Mouse (Mus musculus) heart, adult 2 months (tissue): ENCODE measurements around the gene 2310009B15Rik.

Source experiments
- CTCF ChIP-seq: fragments of 200-600 bp; IDR thresholded peaks from 2 replicates; pipeline ENCODE4 v1.8.1; 2022; ENCODE audit warnings: antibody characterized with exemption, mild to moderate bottlenecking, moderate library complexity
- EP300 ChIP-seq: fragments of 200-500 bp; IDR thresholded peaks from 2 replicates; pipeline ENCODE4 v1.6.1; 2011; ENCODE audit warnings: low read depth, low read length, control low read depth; ENCODE audit not compliant: insufficient read depth
- POLR2A ChIP-seq: fragments of 200-500 bp; IDR thresholded peaks from 2 replicates; pipeline ENCODE4 v1.6.1; 2011; ENCODE audit warnings: mild to moderate bottlenecking, low read depth, low read length, control low read depth; ENCODE audit not compliant: insufficient read depth

DNA sequence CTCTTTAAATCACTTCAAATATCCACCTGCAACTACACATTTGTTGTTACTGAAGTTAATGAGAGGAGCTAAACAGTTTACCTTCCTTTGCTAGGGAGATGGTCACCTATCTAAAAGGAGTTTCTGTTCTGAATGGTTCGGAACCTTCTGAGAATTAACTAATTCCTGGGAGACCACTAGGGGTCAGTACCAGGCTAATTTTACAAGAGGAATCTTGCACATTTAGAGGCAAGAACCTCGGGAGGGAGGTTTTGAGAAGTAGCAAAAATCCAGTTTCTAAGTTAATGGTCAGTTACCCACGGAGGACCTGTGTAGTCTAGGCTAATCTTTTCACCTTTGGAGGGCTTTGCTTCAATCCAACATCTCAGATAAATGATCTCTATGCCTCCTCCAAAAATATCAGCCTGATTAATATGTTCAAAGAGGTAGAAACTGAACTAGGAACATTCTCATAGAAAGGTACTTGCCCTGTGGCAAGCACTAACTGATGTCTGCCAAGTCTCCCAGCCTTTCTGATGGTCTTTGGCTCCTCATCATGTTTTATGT is 21.2 kb downstream of the 2310009B15Rik start:
- peak; percentile 87 for TF ChIP-seq CTCF
- no peak for TF ChIP-seq POLR2A
- TF ChIP-seq EP300 = no peak
